Mouse (Mus musculus) thymus, postnatal 36 days (tissue): ENCODE measurements around the gene Max.

ENCODE experiments used
- DNase-seq, 2 experiments: peaks; one replicate each; pipeline ENCODE4 v3.0.0; 2022; ENCODE audit warnings: mixed read lengths in 2 of 2

The Max gene

DNA sequence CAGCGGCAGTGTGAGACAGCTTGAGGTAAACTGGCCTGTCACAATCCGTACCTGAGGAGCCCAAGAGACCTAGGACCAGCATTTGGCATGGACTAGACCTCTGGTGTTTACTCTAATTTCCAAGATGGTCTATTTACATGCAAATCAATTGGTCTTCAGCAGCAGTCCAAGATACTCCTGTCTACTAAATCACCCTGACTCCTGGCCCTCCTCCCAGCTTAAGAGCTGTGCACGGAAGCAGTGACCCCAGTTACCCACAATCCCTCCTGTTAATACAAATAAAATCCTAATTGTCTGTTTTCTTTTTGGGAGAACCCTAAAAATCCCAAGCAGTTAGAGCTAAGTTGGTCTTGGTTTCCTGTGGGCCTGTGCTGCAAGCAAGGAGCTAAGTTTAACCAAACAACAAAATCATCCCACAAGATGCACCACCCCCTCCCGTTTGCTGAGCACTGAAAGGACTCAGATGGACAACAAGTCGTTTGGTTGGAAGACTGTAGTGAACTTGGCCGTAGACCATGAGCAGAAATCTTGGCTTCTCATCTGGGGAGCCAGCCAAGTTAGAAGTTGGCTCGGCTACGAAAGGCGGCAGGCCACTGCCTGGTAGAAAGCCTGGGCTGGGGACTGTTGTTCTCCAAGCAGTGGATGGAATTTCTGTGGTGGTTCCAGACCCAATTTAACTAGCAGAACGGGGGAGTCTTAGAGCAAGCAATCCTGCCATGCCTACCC lies 7.1 kb downstream of the Max start:
- DNase-seq: no peak

DNA sequence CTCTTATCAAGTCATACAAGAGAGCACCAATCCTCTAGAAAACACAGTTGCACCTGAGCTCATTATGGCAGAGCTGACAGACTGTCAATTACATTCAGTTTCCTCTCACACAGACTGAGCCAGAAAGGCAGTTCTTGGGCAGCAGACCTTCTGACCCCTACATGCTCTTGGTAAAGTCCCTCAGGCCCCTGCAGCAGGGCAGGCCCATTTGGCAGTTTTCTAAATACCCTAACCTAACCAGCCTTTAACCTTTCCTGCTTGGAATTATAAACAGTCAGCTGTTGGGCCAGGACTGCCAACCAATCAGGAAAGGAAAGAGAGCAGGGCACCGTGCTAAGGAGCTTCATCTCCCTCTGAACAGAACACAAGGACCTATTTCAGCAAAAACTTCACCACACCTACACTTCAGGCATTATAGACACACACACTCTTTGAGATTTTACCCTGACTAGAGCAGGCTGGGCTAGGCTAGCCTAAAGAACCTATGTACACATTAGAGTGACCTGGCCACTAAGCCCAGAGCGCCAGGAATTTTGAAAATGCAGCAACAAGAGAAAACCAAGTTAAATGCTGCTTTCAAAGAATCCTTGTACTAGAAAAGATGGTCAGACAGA lies 8.1 kb downstream of the Max start:
- no peak for DNase-seq

DNA sequence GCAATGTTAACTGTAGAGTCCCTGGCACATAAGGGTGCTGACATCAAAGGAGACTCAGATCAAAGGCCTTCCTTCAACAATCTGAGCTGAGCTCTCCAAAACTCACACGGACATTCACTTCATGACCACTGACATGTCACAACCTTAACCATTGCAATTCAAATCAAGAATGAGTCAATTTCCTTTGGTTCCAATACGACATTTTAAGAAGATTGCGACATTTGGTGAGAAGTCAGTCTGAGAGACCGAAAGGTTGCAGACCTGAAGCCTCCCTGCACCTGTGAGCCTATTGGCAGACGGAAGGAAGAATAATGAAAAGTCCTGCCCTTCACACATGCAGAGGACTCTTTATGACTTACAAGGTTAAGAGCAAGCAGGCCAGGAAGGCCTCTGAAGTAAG lies 11.7 kb downstream of the Max start:
- DNase-seq: no peak

DNA sequence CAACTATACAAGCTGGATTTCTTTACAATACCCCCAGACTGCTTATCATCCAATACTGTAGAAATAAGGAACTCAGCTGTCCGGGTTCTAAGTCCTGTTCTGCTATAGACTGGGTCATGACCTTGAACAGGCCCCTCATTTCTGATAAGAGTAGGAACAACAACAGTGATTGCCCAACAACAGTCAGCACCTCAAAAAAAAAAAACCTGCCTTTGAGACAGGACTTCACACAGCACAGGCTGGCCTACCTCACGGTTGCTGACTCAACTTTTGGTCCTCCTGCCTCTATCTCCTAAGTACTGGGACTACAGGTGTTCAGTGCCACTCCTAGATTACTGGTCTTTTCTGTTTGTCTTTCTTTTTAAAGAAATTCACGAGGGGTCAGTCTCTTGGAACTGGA lies 13.2 kb downstream of the Max start:
- no peak for DNase-seq

DNA sequence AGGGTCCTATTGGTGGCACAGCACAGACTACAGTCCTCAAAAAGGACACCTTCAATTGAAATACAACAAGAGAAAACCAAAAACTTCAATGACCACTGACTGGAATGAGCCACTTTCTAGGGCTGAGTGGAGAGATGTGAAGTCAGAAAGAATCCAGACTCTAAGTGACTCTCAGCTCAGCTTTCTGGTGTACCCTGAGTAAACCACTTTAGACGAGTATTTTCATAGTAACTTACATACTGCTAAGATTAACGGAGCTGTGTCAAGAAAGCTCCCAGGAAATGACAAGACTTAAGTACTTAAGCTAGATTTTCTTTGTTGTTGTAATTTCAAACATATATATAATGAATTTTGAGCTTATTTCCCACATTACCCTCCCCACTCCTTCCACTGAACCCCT lies 13.8 kb downstream of the Max start:
- no peak for DNase-seq

DNA sequence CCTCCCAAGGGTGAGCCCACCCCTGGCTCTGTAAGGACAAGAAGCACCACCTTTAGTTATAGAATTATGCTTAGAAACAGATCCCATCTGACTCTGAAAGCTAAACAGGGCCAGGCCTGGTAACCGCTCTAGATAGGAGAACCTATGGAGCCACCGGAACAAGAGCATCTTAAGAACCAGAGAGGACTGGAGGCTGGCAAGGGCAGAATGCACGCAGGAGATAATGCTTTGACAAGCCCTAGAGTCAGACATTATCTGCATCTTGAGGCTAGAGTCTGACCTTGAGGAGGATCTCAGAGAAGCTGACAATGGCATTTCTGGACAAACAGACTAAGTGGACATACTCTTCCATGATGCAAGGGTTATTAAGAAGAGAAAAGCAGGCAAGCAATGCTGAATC lies 14.5 kb downstream of the Max start:
- no peak for DNase-seq

DNA sequence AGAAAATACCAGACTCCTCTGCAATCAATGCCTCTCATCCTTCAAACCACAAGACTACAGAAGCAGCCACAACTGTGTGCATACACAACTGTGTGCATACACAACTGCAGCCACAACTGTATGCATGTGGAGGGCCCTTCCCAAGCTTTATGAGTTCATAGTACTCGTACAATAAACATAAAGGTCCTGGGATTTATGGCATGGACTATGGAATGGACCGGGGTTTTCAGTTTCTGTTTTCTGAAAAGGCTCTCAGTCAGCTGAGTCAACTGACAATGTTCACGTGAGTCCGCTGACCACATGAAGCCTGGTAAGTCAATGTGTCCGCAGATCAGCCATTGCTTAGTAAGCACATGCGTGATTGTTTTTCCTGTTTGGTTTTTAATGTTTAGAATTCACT lies 18.5 kb downstream of the Max start:
- no peak for DNase-seq

DNA sequence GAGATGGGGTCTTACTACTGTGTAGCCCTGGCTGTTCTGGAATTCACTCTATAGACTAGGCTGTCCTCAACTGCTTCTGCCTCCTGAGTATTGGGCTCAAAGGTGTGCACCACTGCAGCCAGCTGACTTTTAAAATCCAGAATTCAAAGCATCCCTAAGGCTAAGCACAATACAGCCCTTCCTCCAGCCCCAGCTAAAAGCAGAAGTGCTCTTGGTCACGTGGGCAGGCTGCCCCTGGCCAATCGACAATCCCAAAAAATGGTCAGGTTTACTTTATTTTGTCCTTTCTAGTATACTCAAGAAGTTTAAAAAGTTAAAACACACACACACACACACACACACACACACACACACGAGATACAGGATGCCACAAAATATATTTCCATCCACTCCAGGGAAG lies 19.0 kb downstream of the Max start:
- no peak for DNase-seq

DNA sequence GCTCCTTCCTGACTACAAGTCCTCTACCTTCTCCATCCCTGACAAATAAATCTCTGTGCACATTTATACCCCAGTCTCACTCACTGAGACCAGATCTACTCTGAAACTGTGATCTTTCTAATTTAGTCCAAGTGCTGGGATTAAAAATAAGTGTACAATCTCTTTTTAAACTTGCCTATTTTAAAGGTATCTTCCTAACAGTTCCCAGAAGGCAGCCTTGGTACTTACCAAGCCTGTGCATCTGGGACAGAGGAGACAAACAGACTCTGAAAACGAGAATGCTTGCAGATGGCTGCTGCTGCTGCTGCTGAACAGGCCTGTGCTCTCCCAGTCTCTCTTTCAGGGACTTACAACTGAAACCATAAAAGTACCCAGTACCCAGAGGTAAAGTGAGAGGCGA lies 19.5 kb downstream of the Max start:
- DNase-seq: no peak

DNA sequence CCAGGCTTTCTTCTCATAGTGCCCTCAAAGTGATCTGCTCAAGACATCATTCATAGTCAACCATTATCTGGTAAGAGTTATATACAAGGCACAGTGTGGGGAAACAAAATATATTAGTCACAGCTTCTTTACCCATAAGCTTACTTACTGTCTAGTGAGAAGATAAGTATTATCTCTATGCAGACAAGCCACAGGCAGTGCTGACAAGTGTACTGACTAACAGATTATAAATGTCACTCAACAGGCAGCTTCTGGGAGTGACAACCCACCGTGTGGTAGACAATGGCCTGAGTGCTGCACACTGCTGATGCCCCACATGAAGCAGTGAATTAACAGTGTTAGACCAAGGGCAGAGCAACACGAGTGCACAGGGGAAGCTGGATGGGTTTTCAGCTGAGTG lies 20.5 kb downstream of the Max start:
- no peak for DNase-seq

DNA sequence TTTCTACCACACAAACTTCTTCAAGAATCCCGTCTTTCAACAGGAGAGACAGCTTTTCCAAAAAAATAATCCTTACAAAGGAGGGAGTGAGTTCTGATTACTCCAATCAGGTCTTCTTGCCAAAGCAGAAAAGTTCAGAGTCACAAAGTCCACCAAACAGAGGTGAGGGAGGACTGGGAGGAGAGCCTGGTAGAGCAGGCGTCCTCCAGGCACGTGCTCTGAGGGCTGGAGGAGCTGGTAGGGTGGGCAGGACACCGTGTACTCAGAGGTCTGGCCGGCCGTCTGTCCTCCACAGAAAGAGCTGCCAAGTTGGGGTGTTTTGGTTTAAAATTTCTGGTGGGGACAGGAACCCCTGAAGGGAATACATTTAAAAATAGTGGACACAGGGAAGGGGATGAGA lies 24.0 kb downstream of the Max start:
- DNase-seq: no peak

DNA sequence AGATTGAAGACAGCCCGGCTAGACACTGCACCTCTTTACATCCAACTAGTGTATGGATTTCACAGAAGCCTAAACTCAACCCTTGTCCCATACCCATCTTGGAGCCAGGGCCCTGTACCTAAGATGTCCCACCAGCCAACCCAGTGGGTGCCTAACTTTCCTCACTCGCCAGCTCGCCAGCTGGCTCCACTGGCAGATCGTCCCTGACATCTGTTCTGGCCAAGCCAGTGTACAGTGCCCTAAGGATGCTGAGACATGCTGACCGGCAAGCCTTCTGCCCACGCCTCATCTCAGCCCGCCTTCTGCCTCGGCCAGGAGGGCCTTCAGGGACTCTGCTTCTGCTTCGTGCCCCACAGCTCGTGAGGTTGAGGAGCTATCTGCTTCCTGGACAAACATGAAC lies 25.8 kb downstream of the Max start:
- DNase-seq: no peak

DNA sequence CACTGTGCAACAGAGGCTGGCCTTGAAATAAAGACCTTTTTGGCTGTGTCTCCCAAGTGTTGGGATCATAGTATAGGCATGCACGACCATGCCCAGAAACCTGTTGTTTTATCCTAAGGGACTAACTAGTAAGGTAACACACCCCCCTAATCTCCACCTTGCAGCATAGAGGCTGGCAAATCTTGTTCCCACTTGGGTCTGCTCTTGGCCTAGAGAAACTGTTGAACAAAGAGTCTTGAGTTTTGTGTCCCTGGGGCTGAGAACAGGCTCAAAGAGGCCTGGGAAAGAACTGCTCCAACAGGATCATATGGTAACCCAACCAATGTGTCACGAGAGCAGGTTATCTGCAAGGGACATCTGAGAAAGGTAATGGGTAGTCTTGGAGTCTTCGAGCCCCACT lies 27.6 kb downstream of the Max start:
- DNase-seq: no peak

DNA sequence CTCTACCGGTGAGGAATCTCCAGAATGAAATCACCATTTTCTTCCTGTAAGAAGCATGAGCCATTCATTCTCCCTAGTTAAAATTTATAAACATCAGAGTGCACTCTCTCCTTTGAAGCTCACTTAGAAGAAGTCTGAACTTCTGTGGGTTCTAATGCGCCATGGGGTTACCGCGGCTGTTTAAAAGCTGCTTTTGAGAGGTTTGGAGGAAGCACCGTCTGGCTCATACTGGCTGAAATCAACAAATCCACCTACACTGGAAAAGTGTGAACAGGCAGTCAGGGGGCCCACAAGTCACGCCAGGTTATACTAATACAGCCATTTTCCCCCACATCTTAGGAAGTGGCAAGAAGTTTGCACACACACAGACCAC lies 29.3 kb downstream of the Max start:
- DNase-seq: peak in 1 of 2 experiments; percentile 26

DNA sequence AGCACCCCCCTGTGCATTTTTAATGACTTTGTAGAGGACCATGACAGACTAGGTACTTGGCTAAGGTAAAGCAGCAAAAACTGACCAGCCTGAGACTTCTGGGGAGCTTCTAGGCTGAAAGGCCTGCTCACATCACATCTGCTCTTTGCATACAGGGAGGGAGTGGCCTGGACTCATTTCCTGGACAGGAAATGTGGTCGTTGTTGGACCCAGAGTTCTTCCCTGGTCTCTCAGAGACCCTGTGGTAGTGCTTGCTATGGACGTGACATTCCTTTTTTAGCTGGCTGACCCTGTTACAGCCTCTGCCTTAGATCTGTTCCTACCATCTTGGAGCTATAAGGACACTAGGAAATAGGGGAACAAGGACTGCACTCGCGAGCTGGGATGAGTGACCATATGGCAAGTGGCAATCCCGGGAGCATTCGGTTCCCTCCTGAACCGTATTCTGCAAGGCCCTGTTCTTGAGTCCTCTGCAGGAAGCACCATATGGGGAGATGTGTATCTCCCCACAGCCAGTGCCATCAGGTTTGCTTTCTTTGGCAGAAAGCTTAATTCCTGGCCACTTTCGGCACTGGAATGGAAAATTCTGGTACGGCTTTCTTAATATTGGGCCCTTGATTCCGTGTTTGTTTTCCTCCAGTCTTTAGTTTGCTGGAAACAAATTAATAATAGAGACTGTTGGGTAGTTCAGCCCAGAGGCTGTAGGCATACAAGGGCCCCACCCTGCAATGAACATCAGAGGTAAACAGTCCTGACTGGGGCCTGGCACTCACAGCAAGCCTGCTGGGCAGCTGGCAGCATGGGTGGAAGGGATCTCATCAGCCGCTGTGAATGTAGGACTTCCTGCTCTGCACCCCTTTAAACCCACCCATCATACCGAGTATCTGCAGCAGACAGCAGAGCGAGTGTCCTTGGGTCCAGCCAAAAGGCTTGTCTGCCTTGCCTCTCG lies 30.0 kb downstream of the Max start:
- DNase-seq: no peak

DNA sequence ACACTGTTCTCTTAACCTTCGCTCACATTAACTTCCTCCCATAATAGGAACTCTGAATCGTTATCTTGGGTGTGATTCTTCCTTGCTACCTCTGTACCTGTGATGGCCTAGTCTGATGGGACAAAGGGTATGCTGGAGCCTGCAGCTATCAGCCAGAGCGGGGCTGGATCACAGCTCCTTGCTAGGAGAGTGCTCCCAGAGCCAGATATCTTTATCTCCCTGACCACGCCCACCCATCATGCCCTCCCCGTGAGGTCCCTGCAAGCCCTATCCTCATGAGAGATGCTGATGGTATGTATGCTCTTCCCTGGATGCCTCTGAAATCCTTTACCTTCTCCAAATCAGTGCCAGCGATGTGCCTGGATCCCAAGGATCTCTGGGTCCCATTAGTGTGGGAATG lies 31.8 kb downstream of the Max start:
- DNase-seq: no peak

DNA sequence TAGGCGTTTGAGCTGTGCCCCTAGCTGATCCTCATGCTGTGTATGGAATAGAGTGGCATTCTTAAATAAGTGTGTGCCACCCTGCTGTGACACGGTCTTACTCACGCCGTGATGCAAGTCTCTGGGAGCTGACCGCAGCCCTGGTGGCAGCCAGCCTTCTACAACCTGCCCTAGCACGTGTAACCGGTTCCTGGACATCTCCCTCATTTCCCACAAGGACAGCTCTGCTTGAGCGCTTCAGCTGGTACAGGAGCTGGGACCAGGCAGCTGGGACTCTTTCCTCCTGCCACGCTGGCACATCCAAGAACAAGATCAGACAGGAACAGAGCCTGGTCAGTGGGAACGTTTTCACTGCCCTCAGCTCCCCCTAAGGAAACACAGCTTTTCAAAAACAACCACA lies 34.5 kb downstream of the Max start:
- DNase-seq: no peak

DNA sequence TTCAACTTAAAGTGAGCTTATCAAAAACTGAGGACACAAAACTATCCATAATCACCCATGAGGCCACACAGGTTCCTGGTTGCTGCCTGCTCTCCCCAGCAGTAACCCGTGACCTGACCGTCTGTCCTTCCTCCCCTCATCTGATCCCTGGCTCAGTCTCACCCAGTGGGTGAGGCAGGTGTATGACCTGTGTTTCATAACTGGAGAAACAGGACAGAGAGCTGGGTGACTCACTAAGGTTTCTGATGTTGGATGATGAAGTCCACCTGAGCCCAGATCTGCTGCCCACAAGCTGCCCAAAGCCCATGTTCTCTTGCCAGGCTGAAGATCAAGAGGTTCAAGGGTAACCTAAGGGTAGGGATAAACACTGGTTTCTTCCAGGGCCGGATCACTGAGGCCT lies 35.0 kb downstream of the Max start:
- no peak for DNase-seq

DNA sequence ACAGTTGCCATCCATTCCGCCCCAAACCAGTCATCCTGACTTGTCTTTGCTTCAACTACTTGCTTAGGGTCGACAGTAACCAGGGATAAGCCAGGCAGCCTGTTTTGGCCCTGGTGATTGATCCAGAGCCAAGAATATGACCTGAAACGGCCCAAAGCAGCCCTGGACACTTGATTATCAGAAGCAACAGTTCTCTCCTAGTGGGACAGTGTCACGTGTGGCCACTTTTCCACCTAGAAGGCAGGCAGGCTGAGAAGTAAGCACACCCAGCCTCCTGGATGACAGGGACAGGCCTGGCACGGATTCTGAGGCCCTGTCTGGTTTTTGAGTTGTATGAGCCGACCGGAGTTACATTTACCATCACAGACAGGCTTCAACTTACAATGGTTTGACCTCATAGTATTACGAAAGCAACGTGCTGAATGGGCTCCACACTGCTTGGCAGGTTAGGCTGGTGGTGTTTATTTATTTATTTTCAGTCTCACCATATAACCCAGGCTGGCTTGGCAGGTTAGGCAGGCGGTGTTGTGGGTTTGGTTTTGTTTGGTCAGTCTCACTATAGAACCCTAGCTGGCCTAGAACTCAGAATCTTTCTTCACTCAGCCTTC lies 35.6 kb downstream of the Max start:
- no peak for DNase-seq

DNA sequence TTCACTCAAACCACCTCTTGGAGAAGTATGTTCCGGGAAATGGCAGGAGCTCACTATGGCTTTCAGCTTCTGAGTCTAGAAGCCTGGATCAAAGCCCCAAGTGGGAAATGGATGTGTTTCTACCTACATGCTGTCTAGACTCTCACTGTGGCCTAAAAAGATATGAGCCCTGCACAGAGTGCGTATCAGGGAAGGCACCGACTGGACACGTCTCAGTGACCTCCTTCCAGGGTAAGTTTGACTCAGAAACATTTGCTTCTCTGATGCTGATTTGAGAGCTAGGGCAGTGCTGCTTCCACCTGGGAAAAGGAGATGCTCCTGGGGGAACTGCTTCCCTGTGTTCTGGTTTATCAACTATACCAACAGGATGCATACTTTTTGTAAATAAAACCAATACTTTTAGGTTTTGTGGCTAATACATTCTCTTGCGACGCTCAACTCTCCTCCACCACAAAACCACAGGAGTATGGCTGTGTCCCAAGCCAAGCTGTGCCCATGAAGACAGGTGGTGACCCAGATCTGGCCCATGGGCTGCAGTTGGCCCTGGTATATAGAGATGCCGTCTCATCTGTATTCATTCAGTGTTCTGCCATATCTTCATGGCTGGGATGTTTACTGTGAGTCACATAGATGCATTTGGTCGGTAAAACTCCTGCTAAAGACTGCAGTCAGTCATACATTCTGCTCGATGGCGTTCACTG lies 36.9 kb downstream of the Max start:
- no peak for DNase-seq

DNA sequence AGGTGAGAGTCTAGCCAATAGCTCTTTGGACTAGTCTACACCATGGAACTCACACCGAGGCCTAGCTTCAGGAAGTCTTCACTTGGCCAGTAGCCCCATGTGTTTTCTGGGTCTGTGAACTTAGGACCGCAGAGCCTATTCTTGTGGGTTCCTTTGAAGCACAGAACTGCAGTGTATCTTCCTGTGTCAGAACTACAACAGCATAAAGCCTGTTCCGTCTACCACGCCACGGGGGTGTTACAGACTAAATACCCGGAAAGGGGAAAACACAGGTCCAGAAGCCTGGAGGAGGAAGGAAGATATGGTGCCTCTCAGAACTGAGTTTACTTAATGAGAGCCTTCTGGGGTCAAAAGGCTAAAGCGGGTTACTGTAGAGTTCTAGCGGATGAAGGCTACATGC lies 38.9 kb downstream of the Max start:
- DNase-seq: peak; percentile 18 to 32

DNA sequence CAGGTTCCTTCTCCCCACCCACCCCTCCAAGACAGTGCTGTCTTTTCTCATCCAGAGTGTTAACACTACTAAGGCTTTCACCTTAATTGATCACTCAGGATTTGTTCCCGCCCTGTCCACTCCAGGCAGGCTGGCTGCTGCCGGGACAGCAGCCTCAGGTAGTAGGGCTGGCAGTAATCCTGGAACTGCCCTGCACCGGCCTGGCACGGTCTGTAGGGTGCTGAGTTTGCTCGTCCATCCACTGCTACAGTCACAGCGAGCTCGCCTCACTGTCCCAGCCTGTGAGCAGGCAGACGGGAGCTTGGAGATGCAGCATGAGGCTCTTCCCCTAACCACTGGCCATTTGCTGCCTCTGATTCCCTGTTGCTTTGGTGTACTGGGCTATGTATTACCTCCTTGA lies 41.0 kb downstream of the Max start:
- no peak for DNase-seq

DNA sequence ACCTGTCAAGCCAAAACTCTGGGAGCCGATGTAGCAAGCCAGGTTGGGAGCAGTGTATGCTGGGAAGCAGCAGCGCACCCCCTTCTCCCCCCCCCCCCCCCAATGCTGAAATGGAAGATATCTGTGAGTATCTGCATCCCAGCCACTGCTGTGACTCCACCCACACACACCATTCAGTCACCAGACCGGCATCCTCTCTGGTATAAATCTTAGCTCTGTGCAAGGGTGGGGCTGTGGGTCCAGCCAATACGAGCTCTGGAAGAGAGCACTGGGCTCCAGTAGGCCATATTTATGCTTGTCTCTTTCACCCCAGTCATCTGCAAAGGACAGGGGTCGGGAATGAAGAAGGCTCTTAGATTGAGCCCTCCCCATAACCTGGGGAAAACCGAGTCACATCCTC lies 41.6 kb downstream of the Max start:
- no peak for DNase-seq
